Mouse (Mus musculus) hindbrain, embryonic 10.5 days (tissue): ENCODE results near the gene Tmco3. TPM values are rescaled to one million over a fixed set of nuclear protein-coding genes. Genes with fewer than 3 reads are reported as not detected.
"Not testable (repeated sequence)": the region's sequence is repeated elsewhere in the genome, so short reads cannot be mapped to it uniquely, and the experiment has no call there.

Source experiments
- DNase-seq: peaks from one replicate; pipeline ENCODE4 v3.0.0-alpha.2; 2017; ENCODE audit warnings: low spot score
- H3K27ac ChIP-seq: fragments of 300-500 bp; sonication (generic); 2 replicates; pipeline ENCODE4 v1.5.1; 2016; ENCODE audit warnings: mild to moderate bottlenecking, moderate library complexity
- H3K27me3 ChIP-seq: fragments of 300-500 bp; sonication (generic); 2 replicates; pipeline ENCODE4 v1.6.1; 2016; ENCODE audit warnings: mild to moderate bottlenecking; ENCODE audit not compliant: poor library complexity, insufficient read depth, severe bottlenecking
- H3K36me3 ChIP-seq: fragments of 300-500 bp; sonication (generic); 2 replicates; pipeline ENCODE4 v1.6.1; 2016; ENCODE audit warnings: mild to moderate bottlenecking, moderate library complexity
- H3K4me1 ChIP-seq: fragments of 300-500 bp; sonication (generic); replicated peaks from 2 replicates; pipeline ENCODE4 v1.6.1; 2016; ENCODE audit warnings: mild to moderate bottlenecking
- H3K4me3 ChIP-seq: fragments of 300-500 bp; sonication (generic); 2 replicates; pipeline ENCODE4 v1.5.1; 2016; ENCODE audit warnings: mild to moderate bottlenecking, moderate library complexity
- H3K9me3 ChIP-seq: fragments of 300-500 bp; sonication (generic); 2 replicates; pipeline ENCODE4 v1.6.1; 2016; ENCODE audit warnings: mild to moderate bottlenecking, moderate library complexity
- WGBS: fragments of 180-500 bp; shearing (Covaris S2); methylation state at CpG from one replicate; pipeline ENCODE4 v1.1.7; 2016; 5-methylcytosine and 5-hydroxymethylcytosine counted together
- polyA plus RNA-seq: library from polyadenylated mRNA; unstranded; fragments of >200 nt; fragmentation: Nextera tagmentation; extraction: Ambion mirVana; gene quantifications from 2 replicates; pipeline ENCODE4 v1.2.1, GENCODE M21; 2016

The Tmco3 gene
- polyA plus RNA-seq, 1 experiment from 2014 or later, result 40.9 TPM

GRCm38 (mm10) chr8:13326598-13326997 lies 38.6 kb downstream of the Tmco3 start:
- DNase-seq, result peak; percentile 39
- Histone ChIP-seq H3K9me3 (no peaks in the 10 kb centered on the region), H3K27me3 (peaks cover 6% of the 10 kb centered on the region; the same call in 1 of the 2 replicates), H3K27ac (no peak overlapping the region), H3K4me1 (peaks cover 9% of the 10 kb centered on the region), H3K36me3 (peaks cover 8% of the 10 kb centered on the region), H3K4me3 (no peak overlapping the region)
- WGBS, result 33% methylated on average over 5 of the region's 5 CpGs

- H3K36me3 ChIP-seq, result no peaks in the 10 kb centered on the region
- WGBS, result 51% methylated on average over 1 of the region's 1 CpGs
- no peak overlapping the region for H3K4me3 ChIP-seq
- no peak overlapping the region for H3K27ac ChIP-seq
- H3K9me3 ChIP-seq, result no peaks in the 10 kb centered on the region
- no peaks in the 10 kb centered on the region for H3K27me3 ChIP-seq
- H3K4me1 ChIP-seq, result peaks cover 8% of the 10 kb centered on the region; the same call in 1 of the 2 replicates
- no peak for DNase-seq
Measured at GRCm38 (mm10) chr8:13334671-13335070, 46.7 kb downstream of the Tmco3 start.

GRCm38 (mm10) chr8:13337245-13337644 lies 49.3 kb downstream of the Tmco3 start:
- H3K36me3 ChIP-seq, result peaks cover 22% of the 10 kb centered on the region
- not testable (repeated sequence) for DNase-seq, H3K9me3 ChIP-seq, H3K4me3 ChIP-seq, H3K27ac ChIP-seq, H3K27me3 ChIP-seq
- H3K4me1 ChIP-seq, result peaks cover 26% of the 10 kb centered on the region
- 91% methylated on average over 6 of the region's 6 CpGs for WGBS

GRCm38 (mm10) chr8:13337678-13338077 lies 49.7 kb downstream of the Tmco3 start:
- DNase-seq, result no peak

GRCm38 (mm10) chr8:13338255-13338860 lies 50.4 kb downstream of the Tmco3 start, which contains the start of gene Tfdp1:
TSS of gene Tfdp1 (plus strand) at chr8:13338751.
- peak; percentile 88 for DNase-seq
- WGBS, result 9% methylated on average over 72 of the region's 72 CpGs
- Histone ChIP-seq H3K4me1 (peaks cover 28% of the 10 kb centered on the region), H3K27me3 (no peaks in the 10 kb centered on the region), H3K36me3 (peaks cover 33% of the 10 kb centered on the region), H3K4me3 (peak within 1 kb of the TSS; percentile 98), H3K27ac (peak within 1 kb of the TSS; percentile 98), H3K9me3 (no peaks in the 10 kb centered on the region)

More at GRCm38 (mm10) chr8:13337678-13338077, 49.7 kb downstream of the Tmco3 start:
- 87% methylated on average over 3 of the region's 3 CpGs for WGBS
- peak overlapping the region; percentile 98 for H3K27ac ChIP-seq
- H3K4me1 ChIP-seq, result peaks cover 27% of the 10 kb centered on the region
- no peaks in the 10 kb centered on the region for H3K27me3 ChIP-seq
- peak overlapping the region; percentile 98 for H3K4me3 ChIP-seq
- peaks cover 26% of the 10 kb centered on the region for H3K36me3 ChIP-seq
- H3K9me3 ChIP-seq, result no peaks in the 10 kb centered on the region

- Histone ChIP-seq H3K9me3 (no peaks in the 10 kb centered on the region), H3K27ac (peak overlapping the region; percentile 98), H3K4me3 (peak overlapping the region; percentile 98), H3K27me3 (no peaks in the 10 kb centered on the region), H3K36me3 (peaks cover 40% of the 10 kb centered on the region), H3K4me1 (peaks cover 28% of the 10 kb centered on the region)
- peak; percentile 42 for DNase-seq
- WGBS, result 1% methylated on average over 70 of the region's 70 CpGs
Measured at GRCm38 (mm10) chr8:13338901-13339645, 51.1 kb downstream of the Tmco3 start.

GRCm38 (mm10) chr8:13339646-13339990 lies 51.6 kb downstream of the Tmco3 start:
- DNase-seq, result no peak
- Histone ChIP-seq H3K4me3 (peak overlapping the region; percentile 98), H3K9me3 (no peaks in the 10 kb centered on the region), H3K27ac (peak overlapping the region; percentile 98), H3K27me3 (no peaks in the 10 kb centered on the region), H3K36me3 (peaks cover 46% of the 10 kb centered on the region), H3K4me1 (peaks cover 28% of the 10 kb centered on the region)
- WGBS, result 8% methylated on average over 11 of the region's 11 CpGs

- H3K36me3 ChIP-seq, result peaks cover 56% of the 10 kb centered on the region
- peaks cover 28% of the 10 kb centered on the region for H3K4me1 ChIP-seq
- WGBS, result 89% methylated on average over 8 of the region's 8 CpGs
- no peak for DNase-seq
- peak overlapping the region; percentile 98 for H3K4me3 ChIP-seq
- no peaks in the 10 kb centered on the region for H3K9me3 ChIP-seq
- no peaks in the 10 kb centered on the region for H3K27me3 ChIP-seq
- peak overlapping the region; percentile 30; the same call in 1 of the 2 replicates for H3K27ac ChIP-seq
Measured at GRCm38 (mm10) chr8:13340650-13341049, 52.7 kb downstream of the Tmco3 start.

- no peaks in the 10 kb centered on the region for H3K27me3 ChIP-seq
- WGBS, result 76% methylated on average over 2 of the region's 2 CpGs
- H3K4me3 ChIP-seq, result no peak overlapping the region
- H3K9me3 ChIP-seq, result no peaks in the 10 kb centered on the region
- peaks cover 73% of the 10 kb centered on the region for H3K36me3 ChIP-seq
- peaks cover 28% of the 10 kb centered on the region for H3K4me1 ChIP-seq
- no peak for DNase-seq
- H3K27ac ChIP-seq, result no peak overlapping the region
Measured at GRCm38 (mm10) chr8:13342340-13342739, 54.4 kb downstream of the Tmco3 start.

GRCm38 (mm10) chr8:13343134-13343533 lies 55.1 kb downstream of the Tmco3 start:
- H3K4me3 ChIP-seq, result no peak overlapping the region
- no peak for DNase-seq

GRCm38 (mm10) chr8:13350052-13350451 lies 62.1 kb downstream of the Tmco3 start:
- H3K9me3 ChIP-seq, result no peaks in the 10 kb centered on the region
- no peaks in the 10 kb centered on the region for H3K4me1 ChIP-seq
- peaks cover 100% of the 10 kb centered on the region for H3K36me3 ChIP-seq
- WGBS, result 92% methylated on average over 7 of the region's 7 CpGs
- DNase-seq, result no peak
- no peak overlapping the region for H3K4me3 ChIP-seq
- no peak overlapping the region for H3K27ac ChIP-seq
- H3K27me3 ChIP-seq, result no peaks in the 10 kb centered on the region

More at GRCm38 (mm10) chr8:13343134-13343533, 55.1 kb downstream of the Tmco3 start:
- Histone ChIP-seq H3K36me3 (peaks cover 81% of the 10 kb centered on the region), H3K9me3 (no peaks in the 10 kb centered on the region), H3K27ac (no peak overlapping the region), H3K27me3 (no peaks in the 10 kb centered on the region), H3K4me1 (peaks cover 23% of the 10 kb centered on the region)
- 97% methylated on average over 4 of the region's 4 CpGs for WGBS

GRCm38 (mm10) chr8:13351593-13351992 lies 63.6 kb downstream of the Tmco3 start:
- DNase-seq, result no peak
- Histone ChIP-seq H3K9me3 (no peaks in the 10 kb centered on the region), H3K27me3 (no peaks in the 10 kb centered on the region), H3K4me3 (no peak overlapping the region), H3K4me1 (no peaks in the 10 kb centered on the region), H3K27ac (no peak overlapping the region), H3K36me3 (peaks cover 100% of the 10 kb centered on the region)
- WGBS, result 91% methylated on average over 5 of the region's 5 CpGs

GRCm38 (mm10) chr8:13352601-13353000 lies 64.6 kb downstream of the Tmco3 start:
- Histone ChIP-seq H3K9me3 (no peaks in the 10 kb centered on the region), H3K4me3 (no peak overlapping the region), H3K27me3 (no peaks in the 10 kb centered on the region), H3K4me1 (no peaks in the 10 kb centered on the region), H3K27ac (no peak overlapping the region), H3K36me3 (peaks cover 100% of the 10 kb centered on the region)
- no peak for DNase-seq
- WGBS, result 91% methylated on average over 8 of the region's 8 CpGs
